Mouse (Mus musculus): ENCODE results near the gene Dnajc13.

DNA sequence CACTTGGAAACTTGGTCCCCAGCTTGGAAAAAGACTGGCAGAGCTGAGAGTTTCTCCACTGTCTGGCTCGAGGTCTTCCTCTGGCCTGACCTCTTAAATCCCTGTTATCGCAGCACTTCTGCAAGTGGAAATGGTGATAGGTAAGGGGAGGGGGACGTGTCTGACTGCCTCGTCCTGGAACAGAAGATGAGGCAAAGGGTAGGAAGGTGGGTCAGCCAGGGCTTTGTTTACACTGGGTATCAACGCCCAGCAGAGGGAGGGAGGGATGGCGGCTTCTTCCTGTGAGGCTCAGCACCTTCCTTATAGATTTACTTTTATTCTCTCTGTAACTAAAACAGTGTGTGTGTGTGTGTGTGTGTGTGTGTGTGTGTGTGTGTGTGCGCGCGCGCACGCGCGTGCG, 119.9 kb downstream of the Dnajc13 start:
- no peak for TF ChIP-seq CTCF (IDR thresholded peaks at IDR 0.05; ENCODE audit: low read depth)
- no peak for TF ChIP-seq EP300 (optimal IDR thresholded peaks at IDR 0.05)
